Mouse (Mus musculus) cerebellum, postnatal 4 days (tissue): Measurements from ENCODE around the gene Olfr368.

Experiments
- DNase-seq, 2 experiments: peaks; one replicate each; pipeline ENCODE4 v3.0.0; 2022; ENCODE audit warnings: low spot score in 2 of 2, mixed read lengths in 1 of 2

Gene Olfr368

GRCm38 (mm10) chr2:37326215-37326614 lies at the start of gene Olfr368:
Gene Olfr368 (plus strand): TSS chr2:37326515.
- DNase-seq = no peak

GRCm38 (mm10) chr2:37333321-37333720 lies 7.0 kb downstream of the Olfr368 start:
- DNase-seq = no peak

- DNase-seq = peak in 1 of 2 experiments; percentile 65
Observed at GRCm38 (mm10) chr2:37338497-37339187, 12.3 kb downstream of the Olfr368 start.

GRCm38 (mm10) chr2:37351671-37352070 lies 25.4 kb downstream of the Olfr368 start:
- no peak for DNase-seq

GRCm38 (mm10) chr2:37355571-37355970 lies 29.3 kb downstream of the Olfr368 start:
- DNase-seq = no peak

- DNase-seq = peak; percentile 60 to 80
Observed at GRCm38 (mm10) chr2:37358633-37359540, 32.6 kb downstream of the Olfr368 start, which contains the start of gene Pdcl. Gene Pdcl (minus strand): TSS chr2:37359332.

- no peak for DNase-seq
Observed at GRCm38 (mm10) chr2:37359908-37360307, 33.6 kb downstream of the Olfr368 start.

- no peak for DNase-seq
Observed at GRCm38 (mm10) chr2:37370651-37371050, 44.3 kb downstream of the Olfr368 start.

- DNase-seq = no peak
Observed at GRCm38 (mm10) chr2:37376018-37376417, 49.7 kb downstream of the Olfr368 start.

- DNase-seq = peak in 1 of 2 experiments; percentile 52
Observed at GRCm38 (mm10) chr2:37380189-37380588, 53.9 kb downstream of the Olfr368 start.
